Comparison of ENCODE assay signal across 20 mouse cellular contexts in genomic region chr2:169642420-169642819, GRCm38 (mm10). TPM values are rescaled to one million over a fixed set of nuclear protein-coding genes. Genes with fewer than 3 reads are reported as not detected.
"Had no signal": no experiment of that assay in that cellular context is flagged by ENCODE, and none has a peak within 500 bp of the region (broad histone marks: within the 10 kb centered on the region; RNA-seq: fewer than 3 reads in every experiment).

No protein-coding gene starts in this region.

- H3K4me3 ChIP-seq: liver, embryonic 12.5 days; midbrain, embryonic 10.5 days; neural tube, embryonic 12.5 days had no signal

- H3K36me3 ChIP-seq: limb, embryonic 15.5 days; liver, embryonic 12.5 days; midbrain, embryonic 10.5 days; neural tube, embryonic 12.5 days had no signal

- H3K9me3 ChIP-seq: limb, embryonic 15.5 days; midbrain, embryonic 10.5 days; neural tube, embryonic 12.5 days had no signal

- ATAC-seq: liver, embryonic 12.5 days had no signal

- H3K27ac ChIP-seq: limb, embryonic 15.5 days; liver, embryonic 12.5 days; midbrain, embryonic 10.5 days; neural tube, embryonic 12.5 days had no signal

- H3K9ac ChIP-seq: limb, embryonic 15.5 days; liver, embryonic 12.5 days; lung, embryonic 14.5 days; neural tube, embryonic 12.5 days had no signal

- H3K4me1 ChIP-seq: liver, embryonic 12.5 days; midbrain, embryonic 10.5 days had no signal

- H3K27me3 ChIP-seq: limb, embryonic 15.5 days; liver, embryonic 12.5 days; neural tube, embryonic 12.5 days had no signal

- DNase-seq: kidney, adult 11 months; kidney, postnatal 14 days; layer of hippocampus, postnatal 36 days; lung, embryonic 14.5 days; lung, postnatal 10 days; lung, postnatal 4 days; thymus, adult 18-20 months; thymus, postnatal 14 days had no signal

- H3K4me2 ChIP-seq: liver, embryonic 12.5 days; neural tube, embryonic 12.5 days had no signal

RNA-seq across cellular contexts. Expression of gene Tshz2, which starts 9.6 kb away (rescaled TPM):
- total RNA-seq: megakaryocyte, adult 5-6 weeks; neutrophil, adult 5-6 weeks had no signal

RNA-seq across cellular contexts. Expression of gene Gm11011, which starts 54.9 kb away (rescaled TPM):
- total RNA-seq: layer of hippocampus, postnatal 36 days; left cerebral cortex, adult 8-10 months; left cerebral cortex, postnatal 25 days; megakaryocyte, adult 5-6 weeks; neutrophil, adult 5-6 weeks had no signal
- polyA plus RNA-seq: kidney, embryonic 14.5 days; large intestine, adult 2 months; limb, embryonic 11.5 days; limb, embryonic 15.5 days; liver, embryonic 12.5 days; liver, embryonic 16.5 days; lung, embryonic 14.5 days; midbrain, embryonic 10.5 days; neural tube, embryonic 12.5 days had no signal
